Mouse (Mus musculus) erythroid progenitor cell, adult 5-6 weeks (primary cell): ENCODE data around the gene Trpc3. TPM values are rescaled to one million over a fixed set of nuclear protein-coding genes. Genes with fewer than 3 reads are reported as not detected.
"Not testable (repeated sequence)": the region's sequence is repeated elsewhere in the genome, so short reads cannot be mapped to it uniquely, and the experiment has no call there.

Experiments
- ATAC-seq: replicated peaks from 2 replicates; pipeline ENCODE4 v1.8.0; 2016; ENCODE audit warnings: moderate number of reproducible peaks, mild to moderate bottlenecking, moderate TSS enrichment, inconsistent platforms; ENCODE audit not compliant: poor library complexity, low FRiP score, severe bottlenecking
- total RNA-seq, 2 experiments: library from RNA; stranded (forward) in 1 of 2; stranded (reverse) in 1 of 2; fragments of 150-400 nt in 1 of 2; fragments of 186-747, 209-891 nt in 1 of 2; gene quantifications; 2 replicates each; pipeline versions ENCODE4 v1.2.3 to v1.2.4; 2015 to 2017; ENCODE audit warnings: low replicate concordance in 2 of 2

Gene Trpc3
- total RNA-seq, 2 experiments from 2014 or later, result not detected

GRCm38 (mm10) chr3:36605894-36606783 is 83.8 kb downstream of the Trpc3 start:
- ATAC-seq, result peak; percentile 87

DNA sequence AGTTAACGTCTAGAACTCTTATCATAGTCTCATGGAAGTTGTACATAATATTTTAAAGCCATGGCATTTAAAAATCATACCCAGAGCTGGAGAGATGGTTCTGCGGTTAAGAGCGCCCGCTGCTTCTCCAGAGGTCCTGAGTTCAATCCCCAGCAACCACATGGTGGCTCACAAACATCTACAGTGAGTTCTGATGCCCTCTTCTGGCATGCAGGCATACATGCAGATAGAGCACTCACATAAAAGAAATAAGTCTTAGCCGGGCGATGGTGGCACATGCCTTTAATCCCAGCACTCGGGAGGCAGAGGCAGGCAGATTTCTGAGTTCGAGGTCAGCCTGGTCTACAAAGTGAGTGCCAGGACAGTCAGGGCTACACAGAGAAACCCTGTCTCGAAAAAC is 90.2 kb downstream of the Trpc3 start:
- ATAC-seq, result not testable (repeated sequence)

- no peak for ATAC-seq
Observed at GRCm38 (mm10) chr3:36598811-36599210, 91.2 kb downstream of the Trpc3 start.

- ATAC-seq, result peak; percentile 94
Observed at GRCm38 (mm10) chr3:36571827-36572378, 118.1 kb downstream of the Trpc3 start, which contains the start of gene Ccna2. TSS of gene Ccna2 (minus strand) at chr3:36572150.

DNA sequence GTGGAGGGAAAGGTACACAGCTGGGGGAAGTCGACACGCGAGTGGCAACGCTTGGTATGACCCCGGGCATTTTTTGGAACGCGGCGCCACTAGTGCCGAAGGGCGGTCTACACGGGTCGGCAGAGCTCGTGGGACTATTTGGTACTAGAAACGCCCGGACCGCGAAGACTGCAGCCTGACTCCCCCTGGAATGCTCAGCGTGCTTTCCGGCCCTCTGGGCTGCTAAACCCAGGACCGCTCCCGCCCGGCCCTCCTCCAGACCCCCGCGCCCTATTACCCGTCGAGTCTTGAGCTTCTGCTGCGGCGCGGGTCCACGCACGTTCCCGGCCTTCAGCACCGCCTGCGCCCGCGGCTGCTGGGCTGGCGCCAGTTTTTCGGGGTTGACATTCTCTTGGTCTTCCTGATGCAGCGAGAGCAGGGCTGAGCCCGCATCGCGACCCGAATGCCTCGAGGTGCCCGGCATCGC is 118.6 kb downstream of the Trpc3 start:
- no peak for ATAC-seq

Other genes starting within 250 kb of the Trpc3 start
- 47.2 and 66.2 TPM in 2 replicates for gene Anxa5, start 214.3 kb downstream of the Trpc3 start, total RNA-seq (2015; ENCODE audit: low replicate concordance)
- 26.8 and 26.9 TPM in 2 replicates for gene Anxa5, start 214.3 kb downstream of the Trpc3 start, total RNA-seq (2017; ENCODE audit: low replicate concordance)
- gene 1810062G17Rik, start 214.2 kb downstream of the Trpc3 start, total RNA-seq (2015; ENCODE audit: low replicate concordance), result not detected in 2 replicates
- gene 1810062G17Rik, start 214.2 kb downstream of the Trpc3 start, total RNA-seq (2017; ENCODE audit: low replicate concordance), result not detected in 2 replicates
- not detected in 2 replicates for gene Gm11549, start 168.4 kb downstream of the Trpc3 start, total RNA-seq (2015; ENCODE audit: low replicate concordance)
- gene Gm11549, start 168.4 kb downstream of the Trpc3 start, total RNA-seq (2017; ENCODE audit: low replicate concordance), result not detected in 2 replicates
- 33.5 and 45.4 TPM in 2 replicates for gene Exosc9, start 137.6 kb downstream of the Trpc3 start, total RNA-seq (2015; ENCODE audit: low replicate concordance)
- 25.8 and 101 TPM in 2 replicates for gene Exosc9, start 137.6 kb downstream of the Trpc3 start, total RNA-seq (2017; ENCODE audit: low replicate concordance)
- 790 and 816 TPM in 2 replicates for gene Ccna2, start 118.0 kb downstream of the Trpc3 start, total RNA-seq (2015; ENCODE audit: low replicate concordance)
- 704 and 952 TPM in 2 replicates for gene Ccna2, start 118.0 kb downstream of the Trpc3 start, total RNA-seq (2017; ENCODE audit: low replicate concordance)
- 0.72 TPM in 1 of 2 replicates, not detected in the other for gene Bbs7, start 76.7 kb downstream of the Trpc3 start, total RNA-seq (2015; ENCODE audit: low replicate concordance)
- 1.2 and 3.2 TPM in 2 replicates for gene Bbs7, start 76.7 kb downstream of the Trpc3 start, total RNA-seq (2017; ENCODE audit: low replicate concordance)
- gene 4932438A13Rik, start 172.9 kb upstream of the Trpc3 start, total RNA-seq (2015; ENCODE audit: low replicate concordance), result 85.8 and 156 TPM in 2 replicates
- 68.2 and 75.4 TPM in 2 replicates for gene 4932438A13Rik, start 172.9 kb upstream of the Trpc3 start, total RNA-seq (2017; ENCODE audit: low replicate concordance)